Mouse (Mus musculus) NIH3T3 (cell line): ENCODE measurements around the gene Dtl.
A peak's percentile ranks its signal among the peaks of the same experiment; 100 is the strongest.
"Not testable (repeated sequence)": the region's sequence is repeated elsewhere in the genome, so short reads cannot be mapped to it uniquely, and the experiment has no call there.

Experiments
- DNase-seq: peaks from one replicate; pipeline ENCODE4 v3.0.0-alpha.2; 2012; ENCODE audit warnings: low read depth

Dtl gene

GRCm38 (mm10) chr1:191518911-191519310 is 56.4 kb downstream of the Dtl start:
- DNase-seq, result no peak

GRCm38 (mm10) chr1:191517969-191518368 is 57.4 kb downstream of the Dtl start:
- no peak for DNase-seq

- no peak for DNase-seq
These were observed 58.3 kb downstream of the Dtl start for GRCm38 (mm10) chr1:191517056-191517455.

GRCm38 (mm10) chr1:191516351-191516750 is 59.0 kb downstream of the Dtl start:
- DNase-seq, result not testable (repeated sequence)

- DNase-seq, result peak; percentile 56
These were observed 62.1 kb downstream of the Dtl start for GRCm38 (mm10) chr1:191513195-191513594.

- DNase-seq, result no peak
These were observed 63.0 kb downstream of the Dtl start for GRCm38 (mm10) chr1:191512383-191512782.

GRCm38 (mm10) chr1:191511503-191511902 is 63.8 kb downstream of the Dtl start:
- DNase-seq, result no peak

GRCm38 (mm10) chr1:191509865-191510264 is 65.5 kb downstream of the Dtl start:
- DNase-seq, result no peak

- DNase-seq, result no peak
These were observed 66.2 kb downstream of the Dtl start for GRCm38 (mm10) chr1:191509131-191509530.

- peak; percentile 20 for DNase-seq
These were observed 68.6 kb downstream of the Dtl start for GRCm38 (mm10) chr1:191506791-191507190.

- DNase-seq, result no peak
These were observed 75.7 kb downstream of the Dtl start for GRCm38 (mm10) chr1:191499666-191500065.

- DNase-seq, result no peak
These were observed 76.9 kb downstream of the Dtl start for GRCm38 (mm10) chr1:191498271-191498955.

- peak; percentile 31 for DNase-seq
These were observed 78.7 kb downstream of the Dtl start for GRCm38 (mm10) chr1:191496676-191497075.

GRCm38 (mm10) chr1:191495051-191495467 is 80.3 kb downstream of the Dtl start:
- no peak for DNase-seq

GRCm38 (mm10) chr1:191494303-191494655 is 81.1 kb downstream of the Dtl start:
- DNase-seq, result no peak

- DNase-seq, result peak; percentile 53
These were observed 81.7 kb downstream of the Dtl start for GRCm38 (mm10) chr1:191493476-191494302.

GRCm38 (mm10) chr1:191490446-191490845 is 84.9 kb downstream of the Dtl start:
- no peak for DNase-seq
